Mouse (Mus musculus) midbrain, postnatal 0 days (tissue): ENCODE results near the gene Ube2d2b. TPM values are rescaled to one million over a fixed set of nuclear protein-coding genes. Genes with fewer than 3 reads are reported as not detected.

Experiments used
- ATAC-seq: fragments of 200-750 bp; cut with Nextera tagmentation; 2 replicates; pipeline ENCODE4 v1.8.0; 2017; ENCODE audit warnings: moderate number of reproducible peaks, mild to moderate bottlenecking, moderate TSS enrichment, moderate library complexity; ENCODE audit not compliant: low FRiP score
- DNase-seq: peaks from one replicate; pipeline ENCODE4 v3.0.0-alpha.2; 2015; ENCODE audit warnings: low spot score
- H3K27ac ChIP-seq: fragments of 300-500 bp; sonication (generic); 2 replicates; pipeline ENCODE4 v1.5.1; 2014; ENCODE audit warnings: low read depth, mild to moderate bottlenecking, low read length, mixed read lengths
- H3K27me3 ChIP-seq: fragments of 300-500 bp; sonication (generic); 2 replicates; pipeline ENCODE4 v1.6.1; 2014; ENCODE audit warnings: low read length, control low read depth, mixed read lengths; ENCODE audit not compliant: insufficient read depth
- H3K36me3 ChIP-seq: fragments of 300-500 bp; sonication (generic); 2 replicates; pipeline ENCODE4 v1.6.1; 2014; ENCODE audit warnings: low read length, control low read depth, mixed read lengths; ENCODE audit not compliant: insufficient read depth
- H3K4me1 ChIP-seq: fragments of 300-500 bp; sonication (generic); 2 replicates; pipeline ENCODE4 v1.6.1; 2014; ENCODE audit warnings: mild to moderate bottlenecking, control low read depth, antibody characterized with exemption, low read length, mixed read lengths; ENCODE audit not compliant: insufficient read depth
- H3K4me2 ChIP-seq: fragments of 300-500 bp; sonication (generic); 2 replicates; pipeline ENCODE4 v1.6.1; 2014; ENCODE audit warnings: low read depth, mild to moderate bottlenecking, low read length, mixed read lengths; ENCODE audit not compliant: poor library complexity, severe bottlenecking
- H3K4me3 ChIP-seq: fragments of 300-500 bp; sonication (generic); 2 replicates; pipeline ENCODE4 v1.5.1; 2014; ENCODE audit warnings: low read depth, mild to moderate bottlenecking, low read length, moderate library complexity
- H3K9ac ChIP-seq: fragments of 300-500 bp; sonication (generic); replicated peaks from 2 replicates; pipeline ENCODE4 v1.6.1; 2014; ENCODE audit warnings: mild to moderate bottlenecking, low read length, moderate library complexity, mixed read lengths; ENCODE audit not compliant: poor library complexity, severe bottlenecking
- H3K9me3 ChIP-seq: fragments of 300-500 bp; sonication (generic); 2 replicates; pipeline ENCODE4 v1.6.1; 2016; ENCODE audit warnings: low read length, control low read depth
- CTCF ChIP-seq: IDR thresholded peaks from 2 replicates; pipeline ENCODE4 v1.5.1; 2016; ENCODE audit warnings: antibody characterized with exemption, mild to moderate bottlenecking
- WGBS: fragments of 180-500 bp; shearing (Covaris S2); extraction: QIAGEN DNeasy Blood & Tissue Kit; methylation state at CpG from one replicate; pipeline ENCODE4 v1.1.7; 2014; 5-methylcytosine and 5-hydroxymethylcytosine counted together
- polyA plus RNA-seq: library from polyadenylated mRNA; unstranded; fragments of >200 nt; fragmentation: Nextera tagmentation; extraction: Ambion mirVana; gene quantifications from 2 replicates; pipeline ENCODE4 v1.2.1, GENCODE M21; 2015
- total RNA-seq: library from RNA; depleted of rRNA; stranded (reverse); fragments of >200 nt; gene quantifications from 2 replicates; pipeline ENCODE4 v1.2.3, GENCODE M21; 2014; rRNA removed

Gene Ube2d2b
- not detected in 2 replicates for total RNA-seq
- 0.09 TPM in 1 of 2 replicates, not detected in the other for polyA plus RNA-seq

DNA sequence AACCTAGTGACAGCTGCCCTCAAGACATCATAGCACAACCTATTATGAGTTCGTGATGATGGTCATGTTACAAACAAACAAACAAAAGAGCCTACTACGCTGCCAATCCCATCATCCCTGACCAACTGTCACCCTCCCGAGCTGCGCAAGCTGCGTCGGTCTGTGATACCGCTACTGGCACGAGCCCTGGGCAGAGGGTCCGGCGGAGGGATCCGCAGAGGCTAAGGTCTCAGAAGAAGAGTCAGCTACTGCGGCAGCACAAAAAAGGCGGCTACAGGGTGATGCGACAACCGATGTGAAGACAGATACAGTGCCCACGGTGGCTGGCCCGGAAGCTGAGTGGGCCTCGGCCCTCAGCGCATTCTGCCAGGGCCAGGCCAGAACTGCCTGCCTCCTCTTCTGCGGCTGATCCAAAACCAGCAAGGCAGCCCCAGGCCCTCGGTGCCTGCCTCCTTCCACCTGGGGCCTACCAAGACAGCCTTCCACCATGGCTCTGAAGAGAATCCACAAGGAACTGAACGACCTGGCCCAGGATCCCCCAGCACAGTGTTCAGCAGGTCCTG, at the start of gene Ube2d2b:
TSS of gene Ube2d2b (plus strand) at position 102 of the 563 bp plus-strand sequence.
- Histone ChIP-seq H3K4me1 (no peaks in the 10 kb centered on the region), H3K27me3 (no peaks in the 10 kb centered on the region), H3K36me3 (peaks cover 6% of the 10 kb centered on the region; the same call in 1 of the 2 replicates), H3K4me3 (no peak within 1 kb of the TSS), H3K4me2 (no peak within 1 kb of the TSS), H3K9me3 (peaks cover 6% of the 10 kb centered on the region; the same call in 1 of the 2 replicates), H3K27ac (no peak within 1 kb of the TSS), H3K9ac (no peak within 1 kb of the TSS)
- ATAC-seq (no peak), DNase-seq (no peak)
- TF ChIP-seq CTCF: no peak
- WGBS: 98% methylated on average over 22 of the region's 22 CpGs

DNA sequence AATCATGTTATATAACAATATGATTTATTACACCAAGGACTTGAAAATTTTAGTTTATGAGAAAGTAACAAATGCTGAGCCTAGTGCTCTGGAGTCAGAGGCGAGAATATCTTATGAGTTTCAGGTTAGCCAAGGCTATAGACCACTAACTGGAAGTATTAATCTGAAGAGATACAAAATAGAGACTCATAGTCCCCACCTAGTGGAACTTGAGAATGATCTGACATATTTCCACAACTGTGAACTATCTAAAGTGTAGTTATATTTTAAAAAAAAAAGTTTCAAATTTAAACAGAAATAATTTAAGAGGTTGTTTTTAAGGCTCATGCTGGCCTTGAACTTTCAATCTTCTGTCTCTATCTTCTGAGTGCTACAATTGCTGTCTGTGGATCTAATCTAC, 47.5 kb upstream of the Ube2d2b start:
- Histone ChIP-seq H3K27me3 (no peaks in the 10 kb centered on the region), H3K9ac (no peak overlapping the region), H3K36me3 (peaks cover 2% of the 10 kb centered on the region; the same call in 1 of the 2 replicates), H3K9me3 (no peaks in the 10 kb centered on the region), H3K4me2 (no peak overlapping the region), H3K4me3 (no peak overlapping the region), H3K27ac (no peak overlapping the region), H3K4me1 (no peaks in the 10 kb centered on the region)
- DNase-seq (no peak), ATAC-seq (no peak)
- 100% methylated on average over 1 of the region's 1 CpGs for WGBS
- TF ChIP-seq CTCF: 0 out of 2 replicates have a peak, but pooled peaks have one; percentile 10

DNA sequence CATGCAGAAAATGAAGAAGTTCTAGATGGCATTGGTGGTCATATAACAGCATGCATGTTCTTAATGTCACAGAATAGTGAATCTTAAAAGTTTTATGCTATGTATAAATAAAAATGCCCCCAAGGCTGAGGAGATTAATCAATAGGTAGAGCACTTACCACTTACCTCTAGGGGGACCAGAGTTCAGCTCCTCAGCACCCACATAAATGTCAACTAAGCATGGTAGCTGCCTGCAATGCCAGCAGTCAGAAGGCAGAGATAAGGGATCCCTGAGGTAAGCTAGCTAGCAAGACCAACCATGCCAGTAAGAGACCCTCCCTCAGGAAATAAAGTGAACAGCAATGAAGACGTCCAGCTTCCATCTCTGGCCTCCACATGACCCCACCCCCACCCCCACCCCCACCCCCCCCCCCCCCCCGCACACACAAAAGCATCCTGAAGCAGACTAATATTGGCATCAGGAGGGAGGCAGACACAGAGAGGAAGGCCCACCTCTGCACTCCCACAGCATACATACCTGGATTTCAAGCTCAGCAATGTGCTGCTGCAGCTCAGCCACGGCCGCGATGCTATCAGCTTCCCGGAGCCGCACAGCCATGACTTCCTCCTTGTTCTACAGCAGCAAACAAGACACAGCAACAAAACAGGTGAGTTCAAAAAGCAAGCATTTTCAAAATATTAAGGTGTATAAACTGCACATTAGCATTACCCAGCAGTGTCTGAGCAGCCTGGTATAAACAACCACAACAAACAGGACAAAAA, 42.0 kb upstream of the Ube2d2b start:
- Histone ChIP-seq H3K4me3 (no peak overlapping the region), H3K9ac (no peak overlapping the region), H3K4me2 (no peak overlapping the region), H3K9me3 (no peaks in the 10 kb centered on the region), H3K27ac (no peak overlapping the region), H3K4me1 (no peaks in the 10 kb centered on the region), H3K36me3 (peaks cover 2% of the 10 kb centered on the region; the same call in 1 of the 2 replicates), H3K27me3 (no peaks in the 10 kb centered on the region)
- no peak for DNase-seq
- no peak for TF ChIP-seq CTCF
- 83% methylated on average over 7 of the region's 7 CpGs for WGBS
- ATAC-seq: no peak

DNA sequence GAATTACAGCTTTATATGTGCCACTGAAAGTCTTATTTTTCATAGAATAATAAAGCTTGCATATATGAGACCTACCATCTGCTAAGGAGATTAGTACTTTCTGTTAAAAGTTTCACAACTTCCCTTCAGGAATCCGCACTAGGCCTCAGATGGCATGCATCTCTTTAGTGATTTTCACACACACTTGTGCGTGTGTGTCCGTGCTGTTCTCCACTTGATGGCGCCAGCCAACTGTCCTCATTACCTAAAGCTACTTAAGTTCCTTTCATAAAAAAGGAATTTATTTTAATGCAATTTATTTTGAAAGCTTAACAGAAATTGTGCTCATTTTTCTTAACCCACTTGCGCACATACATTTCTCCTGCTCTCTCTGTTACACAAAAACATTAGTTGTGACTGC, 40.4 kb upstream of the Ube2d2b start:
- Histone ChIP-seq H3K9ac (no peak overlapping the region), H3K4me1 (no peaks in the 10 kb centered on the region), H3K4me3 (no peak overlapping the region), H3K36me3 (peaks cover 2% of the 10 kb centered on the region; the same call in 1 of the 2 replicates), H3K27ac (no peak overlapping the region), H3K4me2 (no peak overlapping the region), H3K27me3 (no peaks in the 10 kb centered on the region), H3K9me3 (no peaks in the 10 kb centered on the region)
- ATAC-seq (no peak), DNase-seq (peak; percentile 22)
- peak; percentile 68 for TF ChIP-seq CTCF
- WGBS: 63% methylated on average over 5 of the region's 5 CpGs

DNA sequence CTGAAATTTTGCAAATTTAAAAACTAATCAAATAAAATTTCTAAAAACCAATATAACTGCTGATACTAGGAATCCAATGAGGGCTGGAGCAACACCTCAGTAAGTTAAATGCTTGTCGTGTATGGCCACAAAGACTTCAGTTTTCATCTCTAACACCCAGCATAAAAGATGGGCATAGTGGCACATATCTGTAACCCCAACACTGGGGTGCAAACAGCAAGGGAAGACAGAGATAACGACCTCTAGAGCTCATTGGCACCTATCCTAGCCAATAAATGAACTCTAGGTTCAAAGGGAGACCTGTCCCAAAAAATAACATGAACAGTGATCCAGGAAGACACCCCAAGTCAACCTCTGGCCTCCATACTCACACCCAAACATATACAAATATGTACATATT, 37.9 kb upstream of the Ube2d2b start:
- H3K27ac ChIP-seq: no peak overlapping the region
- DNase-seq (no peak), ATAC-seq (no peak)
- H3K27me3 ChIP-seq: no peaks in the 10 kb centered on the region
- H3K9me3 ChIP-seq: no peaks in the 10 kb centered on the region
- no peaks in the 10 kb centered on the region for H3K4me1 ChIP-seq
- no peak overlapping the region for H3K9ac ChIP-seq
- WGBS: 95% methylated on average over 2 of the region's 2 CpGs
- no peak overlapping the region for H3K4me3 ChIP-seq
- TF ChIP-seq CTCF: no peak
- H3K36me3 ChIP-seq: peaks cover 8% of the 10 kb centered on the region; the same call in 1 of the 2 replicates
- no peak overlapping the region for H3K4me2 ChIP-seq

DNA sequence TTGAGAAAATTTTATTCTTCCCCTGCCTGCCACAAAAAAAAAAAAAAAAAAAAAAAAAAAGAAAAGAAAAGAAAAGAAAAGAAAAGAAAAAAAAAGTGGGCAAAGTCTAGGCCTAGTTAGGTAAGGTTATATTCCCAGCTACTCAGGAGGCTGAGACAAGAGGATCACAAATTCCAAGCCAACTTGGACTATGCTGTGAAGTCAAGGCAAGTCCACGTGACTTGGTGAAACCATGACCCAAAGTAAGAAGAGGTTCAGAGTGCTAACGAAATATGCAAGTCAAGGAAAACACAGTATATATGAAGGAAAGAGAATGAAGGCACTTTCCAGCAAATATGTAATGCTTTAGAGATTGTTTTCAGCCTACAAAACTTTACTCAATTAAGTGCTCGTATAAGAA, 37.4 kb upstream of the Ube2d2b start:
- Histone ChIP-seq H3K9ac (no peak overlapping the region), H3K4me3 (no peak overlapping the region), H3K27me3 (no peaks in the 10 kb centered on the region), H3K27ac (no peak overlapping the region), H3K4me1 (no peaks in the 10 kb centered on the region), H3K4me2 (no peak overlapping the region), H3K9me3 (no peaks in the 10 kb centered on the region), H3K36me3 (peaks cover 8% of the 10 kb centered on the region; the same call in 1 of the 2 replicates)
- no peak for DNase-seq
- no peak for ATAC-seq
- no peak for TF ChIP-seq CTCF
- 94% methylated on average over 3 of the region's 3 CpGs for WGBS
